Mouse (Mus musculus) bone marrow, adult 2 months (tissue): Measurements from ENCODE around the gene C1d.

Experiments
- CTCF ChIP-seq: fragments of 200-500 bp; IDR thresholded peaks from 2 replicates; pipeline ENCODE4 v1.5.1; 2011; ENCODE audit warnings: low read length, control low read depth; ENCODE audit not compliant: control insufficient read depth, insufficient read depth
- POLR2A ChIP-seq: fragments of 200-500 bp; IDR thresholded peaks from 2 replicates; pipeline ENCODE4 v1.6.1; 2011; ENCODE audit warnings: low read depth, mild to moderate bottlenecking, control low read depth, low read length, borderline replicate concordance; ENCODE audit not compliant: control insufficient read depth

- TF ChIP-seq POLR2A (no peak), CTCF (no peak)
Measured at GRCm38 (mm10) chr11:17212141-17212495, 45.3 kb upstream of the C1d start.
